Mouse (Mus musculus): Measurements from ENCODE around the gene Scgb2b18. TPM values are rescaled to one million over a fixed set of nuclear protein-coding genes. Genes with fewer than 3 reads are reported as not detected.
"Not testable (repeated sequence)": the region's sequence is repeated elsewhere in the genome, so short reads cannot be mapped to it uniquely, and the experiment has no call there.

Gene Scgb2b18
- polyA plus RNA-seq (2015; fragmentation: Nextera tagmentation; extraction: Ambion mirVana), result not detected in 2 replicates

DNA sequence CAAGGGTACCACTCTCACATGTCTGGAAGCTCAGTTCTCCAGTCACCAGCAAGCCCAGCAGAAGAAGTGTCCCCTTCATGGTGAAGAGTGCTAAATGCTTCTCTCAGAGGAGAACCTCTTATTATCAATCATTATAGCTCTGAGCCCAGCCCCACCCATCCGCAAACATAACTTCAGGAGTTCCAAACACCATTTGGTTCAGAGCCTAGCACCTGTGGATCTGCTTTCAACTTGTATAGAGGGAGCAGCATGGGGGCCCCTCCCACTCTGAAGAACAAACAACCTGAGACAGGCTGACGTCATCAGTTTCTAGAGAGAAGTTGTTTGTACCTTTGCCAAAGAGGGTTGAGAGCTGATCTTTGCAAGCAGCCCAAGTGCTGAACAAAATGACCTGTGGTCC lies at the start of gene Scgb2b18:
Gene Scgb2b18, minus strand, starts transcription at position 101 of the 400 bp plus-strand sequence.
- H3K4me3 ChIP-seq (ENCODE audit: low read length); ATAC-seq (ENCODE audit: low FRiP score, low TSS enrichment); H3K27me3 ChIP-seq (ENCODE audit: insufficient read depth, low read length); H3K27ac ChIP-seq (ENCODE audit: low read length); H3K36me3 ChIP-seq (ENCODE audit: insufficient read depth, low read length); H3K4me2 ChIP-seq (replicated peaks; ENCODE audit: low read depth, low read length); H3K9ac ChIP-seq (replicated peaks; ENCODE audit: low read length); H3K9me3 ChIP-seq (ENCODE audit: low read length); H3K4me1 ChIP-seq (ENCODE audit: insufficient read depth, low read length): not testable (repeated sequence)
- WGBS, result 97% methylated on average over 1 of the region's 2 CpGs

DNA sequence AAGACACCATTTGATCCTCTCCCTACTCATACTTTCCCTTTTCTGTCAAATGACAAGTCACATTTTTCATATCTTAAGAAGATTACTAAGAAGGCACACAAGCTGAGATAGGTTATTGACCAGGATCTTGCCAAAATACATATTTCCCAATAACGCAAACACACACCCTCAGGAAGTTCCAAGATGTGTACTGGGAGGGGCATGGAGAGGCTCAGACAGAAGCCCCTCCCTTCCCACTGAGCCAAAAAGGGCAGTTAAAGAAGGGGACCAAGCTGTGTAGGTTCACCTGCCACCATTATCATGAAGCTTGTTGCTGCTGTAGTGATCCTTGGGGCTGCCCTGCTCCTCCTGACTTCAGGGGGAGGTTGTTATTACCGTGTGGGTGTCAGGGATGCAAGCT lies 11.6 kb upstream of the Scgb2b18 start, which contains the start of gene Scgb1b18:
Gene Scgb1b18, plus strand, starts transcription at position 301 of the 400 bp plus-strand sequence.
- not testable (repeated sequence) for H3K27me3 ChIP-seq (ENCODE audit: insufficient read depth, low read length); H3K27ac ChIP-seq (ENCODE audit: low read length); H3K4me1 ChIP-seq (ENCODE audit: insufficient read depth, low read length); H3K9me3 ChIP-seq (ENCODE audit: low read length); H3K9ac ChIP-seq (replicated peaks; ENCODE audit: low read length); H3K4me2 ChIP-seq (replicated peaks; ENCODE audit: low read depth, low read length); H3K4me3 ChIP-seq (ENCODE audit: low read length); H3K36me3 ChIP-seq (ENCODE audit: insufficient read depth, low read length); ATAC-seq (ENCODE audit: low FRiP score, low TSS enrichment)
- WGBS, result no CpG with 5 or more reads among the region's 2 CpGs

Other genes starting within 250 kb of the Scgb2b18 start
- gene Scgb2b17, start 117.3 kb downstream of the Scgb2b18 start, polyA plus RNA-seq (2015; fragmentation: Nextera tagmentation; extraction: Ambion mirVana), result not detected in 2 replicates
- not detected in 2 replicates for gene Scgb1b17, start 110.4 kb downstream of the Scgb2b18 start, polyA plus RNA-seq (2015; fragmentation: Nextera tagmentation; extraction: Ambion mirVana)
- gene Scgb1b18, start 11.7 kb upstream of the Scgb2b18 start, polyA plus RNA-seq (2015; fragmentation: Nextera tagmentation; extraction: Ambion mirVana), result not detected in 2 replicates
- not detected in 2 replicates for gene Scgb2b19, start 106.5 kb upstream of the Scgb2b18 start, polyA plus RNA-seq (2015; fragmentation: Nextera tagmentation; extraction: Ambion mirVana)
- not detected in 2 replicates for gene Scgb1b19, start 113.4 kb upstream of the Scgb2b18 start, polyA plus RNA-seq (2015; fragmentation: Nextera tagmentation; extraction: Ambion mirVana)
- not detected in 2 replicates for gene Scgb2b20, start 192.5 kb upstream of the Scgb2b18 start, polyA plus RNA-seq (2015; fragmentation: Nextera tagmentation; extraction: Ambion mirVana)
- gene Scgb1b20, start 199.4 kb upstream of the Scgb2b18 start, polyA plus RNA-seq (2015; fragmentation: Nextera tagmentation; extraction: Ambion mirVana), result not detected in 2 replicates